21 mouse cellular contexts compared by ENCODE assay signal in the genomic region with DNA sequence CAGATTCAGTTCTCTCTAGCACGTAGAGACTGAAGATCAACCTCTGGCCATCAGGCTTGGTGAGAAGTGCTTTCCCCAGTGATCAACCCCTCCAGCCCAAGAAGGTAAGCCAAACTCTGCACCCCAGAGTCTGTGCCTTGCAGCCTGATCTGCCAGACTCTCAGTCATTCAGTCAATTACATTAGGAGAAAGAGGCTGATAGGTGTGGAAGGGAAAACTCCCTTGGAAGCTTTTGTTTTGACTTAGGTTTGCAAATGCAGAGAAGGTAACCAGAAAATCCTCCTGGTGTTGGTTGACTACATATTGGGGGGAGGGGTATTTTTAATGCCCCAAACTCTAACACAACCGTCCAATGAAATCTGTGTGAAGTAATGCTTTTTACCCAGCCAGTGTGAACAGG. TPM values are rescaled to one million over a fixed set of nuclear protein-coding genes. Genes with fewer than 3 reads are reported as not detected.
DNase-seq lines count a peak whose midpoint lies in the region; TF ChIP-seq lines count a peak whose summit lies in the region.
"Had no signal": no experiment of that assay in that cellular context is flagged by ENCODE, and none has a peak within 500 bp of the region (broad histone marks: within the 10 kb centered on the region; RNA-seq: fewer than 3 reads in every experiment).

No protein-coding gene starts in this region.

- no peak overlapping the region for H3K9ac ChIP-seq in ES-Bruce4 (ENCODE audit: low read depth, poor library complexity, severe bottlenecking)
- H3K9ac ChIP-seq in ES-E14 (ENCODE audit: insufficient read depth, low read depth, low read length, poor library complexity, severe bottlenecking): no peak overlapping the region
- H3K9ac ChIP-seq: embryonic facial prominence, embryonic 13.5 days; embryonic facial prominence, embryonic 15.5 days; forebrain, embryonic 12.5 days had no signal

- DNase-seq in gastrocnemius, adult 2 months: no peak
- no peak for DNase-seq in gastrocnemius, postnatal 36 days
- DNase-seq in ES-E14 (ENCODE audit: low read depth, low spot score): no peak
- DNase-seq in layer of hippocampus, adult 8-10 months (ENCODE audit: low spot score in 2 of 2): no peak
- no peak for DNase-seq in cerebellum, adult 9-10 months
- DNase-seq: adrenal gland, adult 8-10 months; adrenal gland, postnatal 14 days; adrenal gland, postnatal 36 days; B cell, adult 2 months; cerebellum, adult 11-12 months; cerebellum, adult 2 months; cerebellum, adult 9-11 months; cerebellum, postnatal 14 days; cerebellum, postnatal 36 days; embryo, embryonic 11 days had no signal

- H3K27ac ChIP-seq in gastrocnemius, adult 2 months: peak overlapping the region; percentile 81
- H3K27ac ChIP-seq in ES-Bruce4 (ENCODE audit: insufficient read depth, low read length) (0 out of 2 replicates have a peak overlapping the region, but pooled peaks have one; percentile 5), ES-E14 (ENCODE audit: insufficient read depth, low read depth, low read length, poor library complexity, severe bottlenecking) (peak overlapping the region; percentile 42; the same call in 1 of the 2 replicates)
- H3K27ac ChIP-seq: embryonic facial prominence, embryonic 13.5 days; embryonic facial prominence, embryonic 15.5 days; forebrain, embryonic 10.5 days; forebrain, embryonic 12.5 days had no signal

- TF ChIP-seq CTCF in gastrocnemius, adult 2 months (IDR thresholded peaks at IDR 0.05): no peak
- TF ChIP-seq CTCF in ES-Bruce4 (IDR thresholded peaks at IDR 0.05; ENCODE audit: low read depth, low read length): no peak

- peaks cover 4% of the 10 kb centered on the region; the same call in 1 of the 2 replicates for H3K9me3 ChIP-seq in ES-Bruce4 (replicated peaks; ENCODE audit: control insufficient read depth, insufficient read depth, low read length, poor library complexity, severe bottlenecking)
- no peaks in the 10 kb centered on the region for H3K9me3 ChIP-seq in ES-E14 (ENCODE audit: control insufficient read depth, insufficient read depth, low read depth, low read length)
- H3K9me3 ChIP-seq: embryonic facial prominence, embryonic 13.5 days; embryonic facial prominence, embryonic 15.5 days; forebrain, embryonic 10.5 days; forebrain, embryonic 12.5 days had no signal

- no peak for TF ChIP-seq POLR2A in ES-Bruce4 (IDR thresholded peaks at IDR 0.05; ENCODE audit: insufficient read depth, low read length)

- H3K27me3 ChIP-seq in ES-Bruce4 (ENCODE audit: control insufficient read depth, insufficient read depth, low read length, poor library complexity, severe bottlenecking): no peaks in the 10 kb centered on the region; the same call in 1 of the 2 replicates
- H3K27me3 ChIP-seq: embryonic facial prominence, embryonic 13.5 days; embryonic facial prominence, embryonic 15.5 days; forebrain, embryonic 12.5 days had no signal

- intact Hi-C loops in gastrocnemius, adult 2 months (cut with DNase I): no loop called here
- intact Hi-C loops in gastrocnemius, postnatal 36 days (cut with DNase I): no loop called here

- TF ChIP-seq EP300 in ES-Bruce4 (IDR thresholded peaks at IDR 0.05; ENCODE audit: insufficient read depth, low read depth, low read length): no peak

- H3K4me1 ChIP-seq in ES-Bruce4 (ENCODE audit: control insufficient read depth, insufficient read depth, low read length) (peaks cover 2% of the 10 kb centered on the region), ES-E14 (ENCODE audit: control insufficient read depth in 2 of 2, insufficient read depth in 2 of 2, low read length in 2 of 2, poor library complexity in 1 of 2) (peaks cover 0 to 9% of the 10 kb centered on the region in 2 experiments; a peak in 2 of 4 replicates)
- H3K4me1 ChIP-seq: embryonic facial prominence, embryonic 13.5 days; embryonic facial prominence, embryonic 15.5 days; forebrain, embryonic 10.5 days; forebrain, embryonic 12.5 days had no signal

- H3K4me3 ChIP-seq in gastrocnemius, adult 2 months: peak overlapping the region; percentile 30
- H3K4me3 ChIP-seq in ES-Bruce4 (ENCODE audit: low read depth, low read length) (no peak overlapping the region), ES-E14 (ENCODE audit: insufficient read depth in 1 of 2, low read depth in 1 of 2, low read length in 2 of 2, poor library complexity in 1 of 2, severe bottlenecking in 1 of 2) (no peak overlapping the region)
- H3K4me3 ChIP-seq: embryonic facial prominence, embryonic 13.5 days; embryonic facial prominence, embryonic 15.5 days; erythroblast, embryonic 14.5 days; forebrain, embryonic 10.5 days; forebrain, embryonic 12.5 days had no signal

- H3K36me3 ChIP-seq in ES-Bruce4 (ENCODE audit: control insufficient read depth, insufficient read depth, low read length, poor library complexity, severe bottlenecking) (no peaks in the 10 kb centered on the region), ES-E14 (ENCODE audit: control insufficient read depth, insufficient read depth, low read length, poor library complexity, severe bottlenecking) (no peaks in the 10 kb centered on the region)
- H3K36me3 ChIP-seq: embryonic facial prominence, embryonic 13.5 days; embryonic facial prominence, embryonic 15.5 days; forebrain, embryonic 10.5 days; forebrain, embryonic 12.5 days had no signal

- in situ Hi-C loops in ES-E14 (cut with MboI; ENCODE audit: low sequenced_read_pairs in 2 of 2, unreplicated experiment in 2 of 2): no loop called here

TF ChIP-seq in ES-E14, 5 proteins besides CTCF, POLR2A, EP300 and RAD21:
- TF ChIP-seq MAFK (IDR thresholded peaks at IDR 0.05; ENCODE audit: insufficient read depth, low read depth, low read length) (no peak), ZC3H11A (IDR thresholded peaks at IDR 0.05; ENCODE audit: borderline replicate concordance, low read depth, low read length) (no peak)
TF ChIP-seq in ES-E14: peak in this region for 0.

RNA-seq across cellular contexts. Expression of a gene that starts 41.4 kb away (rescaled TPM):
- 10 to 100 TPM; 15.5 to 15.6 TPM for total RNA-seq in gastrocnemius, adult 2 months (2021)
- 10 to 100 TPM; 13.9 to 15.2 TPM for total RNA-seq in gastrocnemius, postnatal 36 days (2021)
- polyA plus RNA-seq in ES-Bruce4 (2011; ENCODE audit: insufficient read depth, insufficient read length, low read depth, missing spikeins): 18.6 and 21.4 TPM in 2 replicates
- 15.2 and 15.6 TPM in 2 replicates for total RNA-seq in ES-E14 (2012; rRNA removed)
- total RNA-seq in layer of hippocampus, adult 8-10 months (2022): 10 to 100 TPM; 18.9 to 23.1 (median 21.8) TPM

Comparison
In these comparisons a context has a peak if more than half of its experiments do, and no peak if none do; other contexts are left out.
1. H3K27ac ChIP-seq: peak in every context shown above with its lines; median percentile 81 in gastrocnemius, adult 2 months; 42 in ES-E14; 5 in ES-Bruce4.